Mouse (Mus musculus) embryonic facial prominence, embryonic 10.5 days (tissue): ENCODE measurements around the gene Npr3. TPM values are rescaled to one million over a fixed set of nuclear protein-coding genes. Genes with fewer than 3 reads are reported as not detected.

ENCODE experiments used
- DNase-seq: peaks from one replicate; pipeline ENCODE4 v3.0.0-alpha.2; 2017; ENCODE audit warnings: low spot score
- H3K27ac ChIP-seq: fragments of 300-500 bp; sonication (generic); replicated peaks from 2 replicates; pipeline ENCODE4 v1.5.1; 2016; ENCODE audit warnings: mild to moderate bottlenecking
- H3K27me3 ChIP-seq: fragments of 300-500 bp; sonication (generic); replicated peaks from 2 replicates; pipeline ENCODE4 v1.6.1; 2016; ENCODE audit warnings: low read depth, mild to moderate bottlenecking; ENCODE audit not compliant: poor library complexity, severe bottlenecking
- H3K36me3 ChIP-seq: fragments of 300-500 bp; sonication (generic); replicated peaks from 2 replicates; pipeline ENCODE4 v1.6.1; 2016; ENCODE audit warnings: mild to moderate bottlenecking, moderate library complexity
- H3K4me1 ChIP-seq: fragments of 300-500 bp; sonication (generic); 2 replicates; pipeline ENCODE4 v1.6.1; 2016
- H3K4me3 ChIP-seq: fragments of 300-500 bp; sonication (generic); 2 replicates; pipeline ENCODE4 v1.5.1; 2016; ENCODE audit warnings: mild to moderate bottlenecking, moderate library complexity
- H3K9me3 ChIP-seq: fragments of 300-500 bp; sonication (generic); 2 replicates; pipeline ENCODE4 v1.6.1; 2016; ENCODE audit warnings: mild to moderate bottlenecking
- WGBS: fragments of 180-500 bp; shearing (Covaris S2); methylation state at CpG from one replicate; pipeline ENCODE4 v1.1.7; 2016; 5-methylcytosine and 5-hydroxymethylcytosine counted together
- polyA plus RNA-seq: library from polyadenylated mRNA; unstranded; fragments of >200 nt; fragmentation: Nextera tagmentation; extraction: Ambion mirVana; gene quantifications from 2 replicates; pipeline ENCODE4 v1.2.1, GENCODE M21; 2016

The Npr3 gene
- polyA plus RNA-seq, 1 experiment from 2014 or later = 4.4 TPM

- H3K4me3 ChIP-seq = peak overlapping the region; percentile 63
- H3K27ac ChIP-seq = peak overlapping the region; percentile 78
- no peaks in the 10 kb centered on the region for H3K9me3 ChIP-seq
- under 1% methylated on average over 90 of the region's 90 CpGs for WGBS
- peak; percentile 72 for DNase-seq
- H3K4me1 ChIP-seq = peaks cover 46% of the 10 kb centered on the region
- peaks cover 81% of the 10 kb centered on the region for H3K27me3 ChIP-seq
- no peaks in the 10 kb centered on the region for H3K36me3 ChIP-seq
Measured at GRCm38 (mm10) chr15:11904848-11905672, 2.0 kb downstream of the Npr3 start.

- Histone ChIP-seq H3K27ac (peak overlapping the region; percentile 78), H3K36me3 (no peaks in the 10 kb centered on the region), H3K4me3 (peak overlapping the region; percentile 63), H3K9me3 (no peaks in the 10 kb centered on the region), H3K27me3 (peaks cover 81% of the 10 kb centered on the region), H3K4me1 (peaks cover 46% of the 10 kb centered on the region)
- WGBS = under 1% methylated on average over 48 of the region's 48 CpGs
- DNase-seq = peak; percentile 68
Measured at GRCm38 (mm10) chr15:11904043-11904847, 2.8 kb downstream of the Npr3 start.

- H3K27ac ChIP-seq = peak overlapping the region; percentile 78
- WGBS = 2% methylated on average over 34 of the region's 34 CpGs
- no peaks in the 10 kb centered on the region for H3K9me3 ChIP-seq
- DNase-seq = peak; percentile 58
- H3K4me1 ChIP-seq = peaks cover 44% of the 10 kb centered on the region
- no peaks in the 10 kb centered on the region for H3K36me3 ChIP-seq
- peaks cover 75% of the 10 kb centered on the region for H3K27me3 ChIP-seq
- peak overlapping the region; percentile 63 for H3K4me3 ChIP-seq
Measured at GRCm38 (mm10) chr15:11903196-11904042, 3.7 kb downstream of the Npr3 start.

GRCm38 (mm10) chr15:11897617-11898016, 9.5 kb downstream of the Npr3 start:
- peaks cover 21% of the 10 kb centered on the region for H3K27me3 ChIP-seq
- no peaks in the 10 kb centered on the region for H3K9me3 ChIP-seq
- no peak for DNase-seq
- no peak overlapping the region for H3K27ac ChIP-seq
- WGBS = 95% methylated on average over 8 of the region's 8 CpGs
- no peaks in the 10 kb centered on the region for H3K36me3 ChIP-seq
- no peak overlapping the region for H3K4me3 ChIP-seq
- H3K4me1 ChIP-seq = no peaks in the 10 kb centered on the region

- DNase-seq = no peak
- 82% methylated on average over 5 of the region's 5 CpGs for WGBS
- H3K4me3 ChIP-seq = no peak overlapping the region
Measured at GRCm38 (mm10) chr15:11897162-11897561, 9.9 kb downstream of the Npr3 start.

GRCm38 (mm10) chr15:11893969-11894368, 13.1 kb downstream of the Npr3 start:
- Histone ChIP-seq H3K9me3 (no peaks in the 10 kb centered on the region), H3K4me3 (no peak overlapping the region), H3K36me3 (no peaks in the 10 kb centered on the region), H3K27me3 (no peaks in the 10 kb centered on the region), H3K27ac (no peak overlapping the region), H3K4me1 (no peaks in the 10 kb centered on the region)
- no peak for DNase-seq
- 86% methylated on average over 9 of the region's 9 CpGs for WGBS

More at GRCm38 (mm10) chr15:11897162-11897561, 9.9 kb downstream of the Npr3 start:
- no peaks in the 10 kb centered on the region for H3K9me3 ChIP-seq
- H3K27ac ChIP-seq = no peak overlapping the region
- no peaks in the 10 kb centered on the region for H3K36me3 ChIP-seq
- peaks cover 16% of the 10 kb centered on the region for H3K27me3 ChIP-seq
- H3K4me1 ChIP-seq = no peaks in the 10 kb centered on the region

GRCm38 (mm10) chr15:11891395-11891794, 15.7 kb downstream of the Npr3 start:
- no peaks in the 10 kb centered on the region for H3K36me3 ChIP-seq
- no peaks in the 10 kb centered on the region for H3K27me3 ChIP-seq
- no peak overlapping the region for H3K4me3 ChIP-seq
- DNase-seq = no peak
- no peaks in the 10 kb centered on the region for H3K4me1 ChIP-seq
- 64% methylated on average over 3 of the region's 3 CpGs for WGBS
- no peak overlapping the region for H3K27ac ChIP-seq
- no peaks in the 10 kb centered on the region for H3K9me3 ChIP-seq

- Histone ChIP-seq H3K27me3 (no peaks in the 10 kb centered on the region), H3K4me1 (no peaks in the 10 kb centered on the region), H3K4me3 (no peak overlapping the region), H3K36me3 (peaks cover 4% of the 10 kb centered on the region; the same call in 1 of the 2 replicates), H3K9me3 (peaks cover 4% of the 10 kb centered on the region; the same call in 1 of the 2 replicates), H3K27ac (no peak overlapping the region)
- DNase-seq = no peak
- 62% methylated on average over 10 of the region's 10 CpGs for WGBS
Measured at GRCm38 (mm10) chr15:11882508-11883205, 24.4 kb downstream of the Npr3 start.

GRCm38 (mm10) chr15:11881822-11882221, 25.3 kb downstream of the Npr3 start:
- Histone ChIP-seq H3K4me3 (no peak overlapping the region), H3K4me1 (no peaks in the 10 kb centered on the region), H3K9me3 (peaks cover 4% of the 10 kb centered on the region; the same call in 1 of the 2 replicates), H3K27me3 (no peaks in the 10 kb centered on the region), H3K36me3 (peaks cover 4% of the 10 kb centered on the region; the same call in 1 of the 2 replicates), H3K27ac (no peak overlapping the region)
- WGBS = 89% methylated on average over 6 of the region's 6 CpGs
- DNase-seq = no peak

- Histone ChIP-seq H3K27me3 (no peaks in the 10 kb centered on the region), H3K4me1 (no peaks in the 10 kb centered on the region), H3K36me3 (peaks cover 4% of the 10 kb centered on the region; the same call in 1 of the 2 replicates), H3K27ac (no peak overlapping the region), H3K9me3 (peaks cover 8% of the 10 kb centered on the region; the same call in 1 of the 2 replicates), H3K4me3 (no peak overlapping the region)
- no peak for DNase-seq
- 96% methylated on average over 1 of the region's 1 CpGs for WGBS
Measured at GRCm38 (mm10) chr15:11878334-11878733, 28.8 kb downstream of the Npr3 start.

- 71% methylated on average over 2 of the region's 2 CpGs for WGBS
- Histone ChIP-seq H3K4me1 (no peaks in the 10 kb centered on the region), H3K27ac (no peak overlapping the region), H3K4me3 (no peak overlapping the region), H3K27me3 (no peaks in the 10 kb centered on the region), H3K36me3 (peaks cover 4% of the 10 kb centered on the region; the same call in 1 of the 2 replicates), H3K9me3 (peaks cover 8% of the 10 kb centered on the region; the same call in 1 of the 2 replicates)
- DNase-seq = no peak
Measured at GRCm38 (mm10) chr15:11877273-11877672, 29.8 kb downstream of the Npr3 start.
